Mouse (Mus musculus): ENCODE results near the gene Cask. TPM values are rescaled to one million over a fixed set of nuclear protein-coding genes. Genes with fewer than 3 reads are reported as not detected.

Gene Cask
- polyA plus RNA-seq, 1 experiment from 2014 or later = 42.5 TPM

DNA sequence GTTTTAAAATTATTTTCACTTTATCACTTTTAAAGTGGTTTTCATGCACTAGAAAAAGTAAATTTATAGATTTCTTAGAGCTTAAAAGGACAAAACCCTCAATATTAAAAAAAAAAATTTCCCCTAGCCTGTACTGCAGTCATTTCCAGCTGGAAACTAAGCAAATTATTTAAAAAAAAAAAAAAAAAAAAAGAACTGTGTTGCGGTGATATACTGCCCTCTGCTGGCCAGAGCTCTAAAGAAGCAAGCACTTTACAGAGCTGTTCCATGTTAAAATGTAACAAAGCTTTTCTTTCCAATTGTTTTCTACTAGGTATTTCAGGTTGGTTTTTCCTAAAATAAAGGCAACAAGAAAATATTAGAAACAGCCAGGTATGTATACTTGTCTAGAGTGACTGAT is 194.4 kb downstream of the Cask start:
- whole genome bisulfite sequencing = 26% methylated on average over 1 of the region's 1 CpGs

DNA sequence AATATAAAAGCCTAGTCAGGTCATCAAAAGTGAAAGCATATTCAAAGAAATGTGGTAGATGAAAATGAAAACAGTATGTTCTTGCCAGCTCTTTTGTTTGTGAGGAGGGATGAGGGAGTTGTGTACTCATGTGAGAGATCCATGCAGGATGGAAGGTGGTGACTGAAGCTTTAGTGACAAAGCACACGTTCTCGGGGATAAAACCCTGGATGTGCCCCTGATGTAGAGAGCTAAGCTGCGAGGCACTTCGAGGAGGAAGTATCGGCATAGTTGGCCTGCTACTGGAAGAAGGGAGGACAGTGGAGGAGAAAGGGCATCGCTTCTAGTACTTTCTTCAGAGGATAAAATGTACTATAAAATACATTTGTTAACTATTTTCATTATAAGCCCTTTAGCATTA is 195.3 kb downstream of the Cask start:
- no peak overlapping the region for H3K27ac ChIP-seq (replicated peaks)
- no peak overlapping the region for H3K4me3 ChIP-seq
- no peak overlapping the region for H3K9ac ChIP-seq
- WGBS = 85% methylated on average over 6 of the region's 6 CpGs
- no peaks in the 10 kb centered on the region for H3K27me3 ChIP-seq
- no peak overlapping the region for H3K4me2 ChIP-seq
- ATAC-seq (ENCODE audit: low read depth) = no peak
- no peaks in the 10 kb centered on the region for H3K36me3 ChIP-seq
- H3K4me1 ChIP-seq (replicated peaks) = no peaks in the 10 kb centered on the region
- no peaks in the 10 kb centered on the region for H3K9me3 ChIP-seq

More for the DNA sequence above, 194.4 kb downstream of the Cask start:
- Histone ChIP-seq H3K9me3 (no peaks in the 10 kb centered on the region), H3K27ac (replicated peaks) (no peak overlapping the region), H3K36me3 (no peaks in the 10 kb centered on the region), H3K27me3 (no peaks in the 10 kb centered on the region), H3K4me2 (no peak overlapping the region), H3K4me3 (no peak overlapping the region), H3K9ac (no peak overlapping the region), H3K4me1 (replicated peaks) (no peaks in the 10 kb centered on the region)
- ATAC-seq (ENCODE audit: low read depth) = no peak

DNA sequence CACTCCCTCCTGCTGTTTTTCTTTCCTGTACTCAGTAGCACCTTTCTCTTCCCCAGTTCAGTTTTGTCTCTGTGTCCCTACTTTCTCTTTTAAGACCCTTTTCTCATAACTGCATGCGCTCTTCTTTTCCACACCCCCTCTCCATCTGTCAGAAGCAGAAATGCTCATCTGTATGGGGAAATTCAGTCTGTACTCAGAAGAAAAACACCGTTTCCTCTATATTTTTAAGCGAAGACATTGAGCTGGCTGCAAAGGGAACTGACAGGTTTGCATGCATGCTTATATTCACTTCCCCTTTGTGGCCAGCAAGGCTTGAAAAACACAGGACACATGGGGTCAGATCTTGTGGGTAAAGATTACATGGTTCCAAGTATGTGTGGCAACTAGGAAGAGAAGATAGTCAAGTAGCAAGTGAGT is 196.2 kb downstream of the Cask start:
- no peaks in the 10 kb centered on the region for H3K4me1 ChIP-seq (replicated peaks)
- WGBS = 89% methylated on average over 3 of the region's 3 CpGs
- no peak overlapping the region for H3K4me3 ChIP-seq
- no peaks in the 10 kb centered on the region for H3K36me3 ChIP-seq
- H3K27me3 ChIP-seq = no peaks in the 10 kb centered on the region
- no peaks in the 10 kb centered on the region for H3K9me3 ChIP-seq
- no peak overlapping the region for H3K4me2 ChIP-seq
- H3K9ac ChIP-seq = no peak overlapping the region
- no peak for ATAC-seq (ENCODE audit: low read depth)
- no peak overlapping the region for H3K27ac ChIP-seq (replicated peaks)

DNA sequence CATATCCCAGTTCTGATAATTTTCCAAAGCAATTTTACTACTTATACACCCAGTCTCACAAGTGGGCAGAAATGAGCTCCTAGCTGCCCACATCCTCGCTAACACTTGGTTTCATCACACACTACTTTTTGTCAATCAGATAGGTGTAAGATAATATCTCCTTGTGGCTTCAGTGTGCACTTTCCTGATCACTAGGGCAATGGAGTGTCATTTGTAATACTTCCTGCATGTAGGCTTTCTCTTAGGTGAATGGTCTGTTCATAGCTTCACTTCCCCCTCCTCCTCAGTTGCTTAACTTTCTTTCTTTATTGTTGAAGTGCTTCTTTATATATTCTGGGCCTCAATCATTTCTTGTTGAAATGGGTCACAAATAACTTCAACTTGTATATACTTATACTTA is 198.9 kb downstream of the Cask start:
- Histone ChIP-seq H3K27me3 (no peaks in the 10 kb centered on the region), H3K9ac (no peak overlapping the region), H3K9me3 (no peaks in the 10 kb centered on the region), H3K4me1 (replicated peaks) (no peaks in the 10 kb centered on the region), H3K27ac (replicated peaks) (no peak overlapping the region), H3K36me3 (no peaks in the 10 kb centered on the region), H3K4me3 (no peak overlapping the region), H3K4me2 (no peak overlapping the region)
- no peak for ATAC-seq (ENCODE audit: low read depth)
- WGBS = 88% methylated on average over 1 of the region's 1 CpGs

DNA sequence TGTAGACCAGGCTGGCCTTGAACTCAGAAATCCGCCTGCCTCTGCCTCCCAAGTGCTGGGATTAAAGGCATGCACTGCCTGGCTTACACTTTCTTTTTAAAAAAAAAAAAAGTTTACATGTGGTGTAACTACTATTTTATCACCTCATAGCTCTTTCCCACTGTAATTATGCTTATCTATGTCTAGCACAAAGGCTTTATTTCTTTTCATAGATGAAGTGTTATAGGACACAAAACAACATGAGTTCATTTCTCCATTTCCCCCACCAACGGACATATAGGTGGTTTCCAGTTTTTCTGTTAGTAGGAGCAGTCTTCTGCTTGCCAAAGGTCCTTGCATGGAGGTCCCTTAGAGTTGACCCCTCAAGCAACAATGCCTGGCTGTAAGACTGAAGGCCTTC is 199.3 kb downstream of the Cask start:
- Histone ChIP-seq H3K27me3 (no peaks in the 10 kb centered on the region), H3K36me3 (no peaks in the 10 kb centered on the region), H3K4me3 (no peak overlapping the region), H3K27ac (replicated peaks) (no peak overlapping the region), H3K9me3 (no peaks in the 10 kb centered on the region), H3K9ac (no peak overlapping the region), H3K4me1 (replicated peaks) (no peaks in the 10 kb centered on the region), H3K4me2 (no peak overlapping the region)
- no peak for ATAC-seq (ENCODE audit: low read depth)
- 76% methylated on average over 2 of the region's 2 CpGs for WGBS

DNA sequence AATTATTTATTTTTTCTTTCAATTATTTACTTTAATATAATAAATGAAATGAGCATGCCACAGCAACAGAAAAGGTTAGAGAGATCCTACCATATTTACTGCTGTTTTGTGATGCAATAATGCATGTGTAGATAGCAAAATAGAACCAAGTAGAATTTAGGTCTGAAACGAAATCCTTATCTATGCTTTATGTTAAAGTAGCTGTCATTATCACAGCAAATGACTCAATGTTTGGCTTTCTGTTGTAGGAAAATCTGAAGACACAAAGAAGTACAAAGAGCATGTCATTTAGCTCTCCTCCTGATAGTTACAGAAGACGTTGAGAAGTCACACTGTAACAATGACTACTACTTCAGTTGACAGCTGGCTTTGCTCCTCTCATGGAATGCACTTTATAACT is 212.3 kb downstream of the Cask start:
- Histone ChIP-seq H3K27me3 (no peaks in the 10 kb centered on the region), H3K9me3 (no peaks in the 10 kb centered on the region), H3K4me2 (no peak overlapping the region), H3K9ac (no peak overlapping the region), H3K4me3 (no peak overlapping the region), H3K36me3 (no peaks in the 10 kb centered on the region), H3K4me1 (replicated peaks) (no peaks in the 10 kb centered on the region), H3K27ac (replicated peaks) (no peak overlapping the region)
- WGBS = 74% methylated on average over 2 of the region's 2 CpGs
- no peak for ATAC-seq (ENCODE audit: low read depth)

DNA sequence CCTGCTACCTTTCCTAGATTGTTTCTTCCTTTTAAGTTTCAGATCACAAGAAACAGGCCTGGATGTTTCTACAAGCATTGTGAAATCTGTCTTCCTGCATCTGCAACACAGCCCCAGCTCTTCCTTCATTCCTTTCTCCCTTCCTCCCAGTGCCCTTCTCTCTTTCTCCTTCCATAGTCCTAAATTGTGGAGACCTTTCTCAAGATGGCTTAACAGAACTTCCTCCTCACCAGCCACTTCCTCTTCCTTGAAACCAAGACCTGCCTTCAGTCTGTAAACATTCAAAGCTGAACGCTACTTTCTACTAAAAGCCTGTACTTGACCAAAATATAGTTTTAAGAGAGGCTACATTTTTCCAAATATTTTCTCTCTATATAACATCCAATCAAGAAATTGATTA is 214.8 kb downstream of the Cask start:
- no peaks in the 10 kb centered on the region for H3K9me3 ChIP-seq
- 93% methylated on average over 1 of the region's 1 CpGs for WGBS
- no peaks in the 10 kb centered on the region for H3K27me3 ChIP-seq
- ATAC-seq (ENCODE audit: low read depth) = no peak
- no peak overlapping the region for H3K4me3 ChIP-seq
- no peak overlapping the region for H3K4me2 ChIP-seq
- H3K9ac ChIP-seq = no peak overlapping the region
- H3K4me1 ChIP-seq (replicated peaks) = no peaks in the 10 kb centered on the region
- no peaks in the 10 kb centered on the region for H3K36me3 ChIP-seq
- H3K27ac ChIP-seq (replicated peaks) = no peak overlapping the region

DNA sequence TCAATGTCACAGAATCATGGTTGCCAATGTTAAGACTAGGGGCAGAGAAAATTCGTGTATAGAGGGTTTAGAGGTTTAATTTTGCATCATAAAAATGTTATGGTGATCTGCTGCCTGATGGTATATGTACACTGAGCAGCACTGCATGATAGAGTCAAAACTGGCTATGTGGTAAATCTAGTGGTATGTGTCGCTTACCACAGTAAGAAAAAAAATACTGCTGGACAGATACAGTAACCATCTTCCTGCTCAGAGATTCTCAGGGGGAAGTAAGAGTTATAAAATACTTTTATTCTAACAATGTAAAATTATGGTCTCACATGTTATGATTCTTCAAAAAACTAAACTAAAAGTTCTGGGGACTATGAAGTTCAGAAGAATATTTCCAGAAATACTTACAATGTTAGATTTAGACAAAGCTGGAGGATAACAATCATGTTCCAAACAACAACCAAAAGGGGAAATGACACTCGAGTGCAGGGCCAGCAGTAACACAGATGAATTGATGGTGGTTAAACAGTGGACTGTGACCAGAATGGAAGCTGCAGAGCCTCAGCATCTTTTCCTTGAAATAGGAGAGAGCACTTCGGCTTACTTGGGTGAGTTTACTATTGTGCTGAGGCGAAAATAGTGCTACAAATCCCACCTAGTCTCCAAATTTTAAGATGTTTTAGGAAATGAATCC is 219.4 kb downstream of the Cask start, which contains the start of gene Gpr34:
Gene Gpr34 (plus strand): TSS at position 491 of the 685 bp plus-strand sequence.
- no peak for ATAC-seq (ENCODE audit: low read depth)
- 83% methylated on average over 5 of the region's 5 CpGs for WGBS
- no peak within 1 kb of the TSS for H3K27ac ChIP-seq (replicated peaks)
- no peak within 1 kb of the TSS for H3K9ac ChIP-seq
- H3K4me3 ChIP-seq = no peak within 1 kb of the TSS
- no peaks in the 10 kb centered on the region for H3K27me3 ChIP-seq
- H3K36me3 ChIP-seq = no peaks in the 10 kb centered on the region
- H3K9me3 ChIP-seq = no peaks in the 10 kb centered on the region
- no peaks in the 10 kb centered on the region for H3K4me1 ChIP-seq (replicated peaks)
- no peak within 1 kb of the TSS for H3K4me2 ChIP-seq

DNA sequence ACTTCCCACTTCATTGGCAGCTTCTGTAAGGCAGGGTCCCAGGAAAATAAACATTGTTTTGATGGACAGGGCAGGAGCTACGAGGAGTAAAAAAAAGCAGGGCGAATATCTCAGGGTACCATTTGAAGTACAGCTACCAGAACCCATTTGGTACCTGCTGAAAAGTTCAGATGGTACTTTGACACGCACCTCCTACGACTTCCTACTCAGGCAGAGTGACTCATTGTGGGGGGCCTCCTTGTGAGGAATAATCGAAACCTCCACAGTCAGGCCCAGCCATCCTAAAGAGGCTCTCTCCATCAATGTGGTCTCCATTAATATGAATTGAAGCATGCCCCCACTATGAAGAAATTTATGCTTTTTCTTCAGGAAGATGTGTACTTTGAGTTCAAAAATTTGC is 228.5 kb downstream of the Cask start:
- H3K27me3 ChIP-seq = no peaks in the 10 kb centered on the region
- H3K9me3 ChIP-seq = no peaks in the 10 kb centered on the region
- H3K27ac ChIP-seq (replicated peaks) = no peak overlapping the region
- H3K4me1 ChIP-seq (replicated peaks) = no peaks in the 10 kb centered on the region
- ATAC-seq (ENCODE audit: low read depth) = no peak
- H3K9ac ChIP-seq = no peak overlapping the region
- no peaks in the 10 kb centered on the region for H3K36me3 ChIP-seq
- no peak overlapping the region for H3K4me2 ChIP-seq
- WGBS = 89% methylated on average over 5 of the region's 5 CpGs
- H3K4me3 ChIP-seq = no peak overlapping the region

DNA sequence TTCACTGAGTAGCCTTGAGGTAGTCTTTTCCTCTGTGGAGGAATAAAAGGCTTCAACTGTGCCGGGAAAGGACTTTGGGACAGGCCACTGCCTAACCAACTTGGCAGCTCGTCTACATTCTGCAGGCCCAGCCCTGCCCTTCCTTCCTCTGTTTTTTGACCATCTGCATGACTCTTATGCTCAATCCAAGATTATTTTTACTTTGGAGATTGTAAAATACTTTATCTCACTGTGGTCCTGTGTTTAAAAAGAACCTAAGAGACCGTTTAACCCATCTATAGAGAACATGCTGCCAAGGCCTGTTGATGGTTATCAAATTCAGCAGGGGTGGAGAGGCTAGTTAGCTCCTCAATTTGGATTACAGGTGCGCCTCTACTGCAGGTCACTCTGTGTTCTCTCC is 229.7 kb downstream of the Cask start:
- H3K9me3 ChIP-seq = no peaks in the 10 kb centered on the region
- no peak overlapping the region for H3K9ac ChIP-seq
- H3K36me3 ChIP-seq = no peaks in the 10 kb centered on the region
- H3K27ac ChIP-seq (replicated peaks) = no peak overlapping the region
- no peak overlapping the region for H3K4me2 ChIP-seq
- ATAC-seq (ENCODE audit: low read depth) = no peak
- no peaks in the 10 kb centered on the region for H3K4me1 ChIP-seq (replicated peaks)
- 83% methylated on average over 4 of the region's 4 CpGs for WGBS
- no peaks in the 10 kb centered on the region for H3K27me3 ChIP-seq
- H3K4me3 ChIP-seq = no peak overlapping the region

DNA sequence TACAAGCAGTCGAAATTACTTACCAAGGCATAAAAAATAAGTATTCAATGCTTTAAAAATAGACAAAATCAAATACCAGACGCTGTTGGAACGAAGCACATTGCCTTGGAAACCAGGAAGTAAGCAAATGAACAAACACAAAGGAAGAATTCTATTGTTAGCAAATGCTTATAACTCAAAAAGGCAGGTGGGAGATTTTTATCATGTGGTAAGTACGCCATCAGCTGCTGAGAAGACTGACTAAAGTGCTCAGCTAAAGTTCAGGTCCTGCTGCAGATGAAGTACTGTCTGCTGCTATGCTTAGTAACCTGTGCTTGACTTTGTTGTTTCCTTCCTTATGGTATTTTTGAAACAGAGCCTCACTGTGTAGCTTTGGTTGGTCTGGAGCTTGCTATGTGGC is 232.7 kb downstream of the Cask start:
- no peak for ATAC-seq (ENCODE audit: low read depth)
- Histone ChIP-seq H3K27me3 (no peaks in the 10 kb centered on the region), H3K4me3 (no peak overlapping the region), H3K9me3 (no peaks in the 10 kb centered on the region), H3K27ac (replicated peaks) (no peak overlapping the region), H3K4me1 (replicated peaks) (no peaks in the 10 kb centered on the region), H3K4me2 (no peak overlapping the region), H3K36me3 (0 out of 2 replicates have a peak, but pooled peaks cover 2% of the 10 kb centered on the region), H3K9ac (no peak overlapping the region)
- 79% methylated on average over 4 of the region's 4 CpGs for WGBS

DNA sequence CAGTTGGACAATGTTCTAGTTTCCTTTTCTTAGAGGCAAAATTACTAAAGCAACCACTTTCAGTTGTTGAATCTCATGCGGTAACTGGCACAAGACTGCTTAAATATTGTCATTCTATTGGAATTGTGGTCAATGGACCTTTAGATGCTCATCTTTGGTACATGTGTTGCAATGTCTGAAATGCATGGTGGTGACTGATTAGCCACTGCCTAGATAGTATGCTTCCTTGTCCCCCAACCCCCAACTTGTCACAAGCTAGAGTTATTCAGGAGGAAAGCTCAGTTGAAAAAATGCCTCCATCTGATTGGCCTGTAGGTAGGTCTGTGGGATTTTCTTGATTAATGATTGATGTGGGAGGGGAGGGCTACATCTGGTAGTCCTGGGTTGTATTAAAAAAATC is 233.9 kb downstream of the Cask start:
- Histone ChIP-seq H3K4me3 (no peak overlapping the region), H3K27me3 (no peaks in the 10 kb centered on the region), H3K9ac (no peak overlapping the region), H3K4me1 (replicated peaks) (no peaks in the 10 kb centered on the region), H3K27ac (replicated peaks) (no peak overlapping the region), H3K4me2 (no peak overlapping the region), H3K9me3 (no peaks in the 10 kb centered on the region), H3K36me3 (0 out of 2 replicates have a peak, but pooled peaks cover 4% of the 10 kb centered on the region)
- no peak for ATAC-seq (ENCODE audit: low read depth)
- WGBS = 96% methylated on average over 1 of the region's 1 CpGs

DNA sequence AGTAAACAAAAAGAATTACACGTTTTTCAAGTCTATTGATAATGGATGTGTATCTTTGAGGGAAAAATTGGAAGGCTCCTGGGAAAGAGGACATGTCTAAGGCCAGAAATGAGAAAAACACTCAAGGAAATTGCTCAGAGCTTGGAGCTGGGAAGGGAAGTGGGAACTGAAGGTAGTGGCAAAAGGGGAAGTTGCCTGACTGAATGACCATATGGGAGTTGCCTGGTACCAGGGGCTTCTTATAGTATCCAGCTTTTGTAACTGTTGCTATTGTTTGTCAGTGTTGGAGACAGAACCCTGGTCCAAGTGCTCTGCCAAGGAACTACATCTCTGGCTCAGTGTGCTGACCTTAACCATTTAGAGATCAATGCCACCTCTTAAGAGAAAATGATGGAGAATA is 234.4 kb downstream of the Cask start:
- no peak for ATAC-seq (ENCODE audit: low read depth)
- Histone ChIP-seq H3K36me3 (0 out of 2 replicates have a peak, but pooled peaks cover 4% of the 10 kb centered on the region), H3K4me2 (no peak overlapping the region), H3K27me3 (no peaks in the 10 kb centered on the region), H3K4me1 (replicated peaks) (no peaks in the 10 kb centered on the region), H3K9ac (no peak overlapping the region), H3K9me3 (no peaks in the 10 kb centered on the region), H3K4me3 (no peak overlapping the region), H3K27ac (replicated peaks) (no peak overlapping the region)
- 79% methylated on average over 1 of the region's 1 CpGs for WGBS

All from neural tube, embryonic 13.5 days (tissue).